Mouse (Mus musculus) cerebellum, adult 2 months (tissue): Measurements from ENCODE around the gene Nmb.

Source experiments
- CTCF ChIP-seq: fragments of 200-500 bp; IDR thresholded peaks from 2 replicates; pipeline ENCODE4 v1.5.1; 2011; ENCODE audit warnings: low read depth, mild to moderate bottlenecking, control low read depth, low read length, moderate library complexity, borderline replicate concordance; ENCODE audit not compliant: insufficient read depth
- POLR2A ChIP-seq: fragments of 200-500 bp; IDR thresholded peaks from 2 replicates; pipeline ENCODE4 v1.6.1; 2011; ENCODE audit warnings: low read length, control low read depth, borderline replicate concordance; ENCODE audit not compliant: insufficient read depth

DNA sequence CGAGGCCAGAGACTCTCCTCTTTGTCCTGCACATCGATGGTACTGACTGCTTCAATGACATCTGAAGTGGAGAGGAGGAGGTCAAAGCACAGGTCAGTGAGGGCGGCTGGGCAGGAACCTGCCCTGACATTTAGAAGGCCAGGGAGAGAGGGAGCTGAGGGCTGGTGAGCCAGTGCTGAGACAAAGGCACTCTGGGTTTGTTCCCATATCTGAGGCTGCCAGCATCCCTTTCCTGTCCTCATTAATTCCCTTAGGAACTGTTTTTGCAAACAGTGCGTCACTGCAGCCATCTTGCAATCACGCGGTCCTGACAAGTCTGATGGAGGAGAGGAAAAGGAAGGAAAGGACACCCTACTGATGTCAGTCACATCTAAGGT is 11.1 kb downstream of the Nmb start:
- no peak for TF ChIP-seq CTCF
- TF ChIP-seq POLR2A, result no peak
